Mouse (Mus musculus): ENCODE results near the gene 6820408C15Rik. TPM values are rescaled to one million over a fixed set of nuclear protein-coding genes. Genes with fewer than 3 reads are reported as not detected.
"Not testable (repeated sequence)": the region's sequence is repeated elsewhere in the genome, so short reads cannot be mapped to it uniquely, and the experiment has no call there.

The 6820408C15Rik gene
- polyA plus RNA-seq, 1 experiment from 2014 or later, result 0.85 TPM

DNA sequence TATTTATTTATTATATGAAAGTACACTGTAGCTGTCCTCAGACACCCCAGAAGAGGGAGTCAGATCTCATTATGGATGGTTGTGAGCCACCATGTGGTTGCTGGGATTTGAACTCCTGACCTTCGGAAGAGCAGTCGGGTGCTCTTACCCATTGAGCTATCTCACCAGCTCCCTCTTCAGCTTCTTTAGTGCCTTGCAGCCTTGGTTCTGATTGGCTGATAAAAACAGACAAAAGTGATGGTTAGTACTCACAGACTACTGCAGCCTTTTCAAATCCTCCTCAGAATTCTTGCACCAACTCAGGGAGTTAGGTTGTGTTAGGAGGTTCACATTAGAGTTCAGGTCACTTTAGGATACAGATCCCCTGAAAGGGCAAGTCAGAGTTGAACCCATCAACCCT, 13.1 kb downstream of the 6820408C15Rik start:
- not testable (repeated sequence) for H3K27me3 ChIP-seq (ENCODE audit: insufficient read depth, low read length); ATAC-seq (ENCODE audit: low FRiP score, low TSS enrichment); H3K9me3 ChIP-seq (ENCODE audit: low read length); H3K4me2 ChIP-seq (replicated peaks; ENCODE audit: low read depth, low read length); H3K36me3 ChIP-seq (ENCODE audit: insufficient read depth, low read length); H3K4me3 ChIP-seq (ENCODE audit: low read length); H3K27ac ChIP-seq (ENCODE audit: low read length); H3K9ac ChIP-seq (replicated peaks; ENCODE audit: low read length)
- 93% methylated on average over 2 of the region's 2 CpGs for WGBS
- H3K4me1 ChIP-seq (ENCODE audit: insufficient read depth, low read length), result peaks cover 11% of the 10 kb centered on the region

DNA sequence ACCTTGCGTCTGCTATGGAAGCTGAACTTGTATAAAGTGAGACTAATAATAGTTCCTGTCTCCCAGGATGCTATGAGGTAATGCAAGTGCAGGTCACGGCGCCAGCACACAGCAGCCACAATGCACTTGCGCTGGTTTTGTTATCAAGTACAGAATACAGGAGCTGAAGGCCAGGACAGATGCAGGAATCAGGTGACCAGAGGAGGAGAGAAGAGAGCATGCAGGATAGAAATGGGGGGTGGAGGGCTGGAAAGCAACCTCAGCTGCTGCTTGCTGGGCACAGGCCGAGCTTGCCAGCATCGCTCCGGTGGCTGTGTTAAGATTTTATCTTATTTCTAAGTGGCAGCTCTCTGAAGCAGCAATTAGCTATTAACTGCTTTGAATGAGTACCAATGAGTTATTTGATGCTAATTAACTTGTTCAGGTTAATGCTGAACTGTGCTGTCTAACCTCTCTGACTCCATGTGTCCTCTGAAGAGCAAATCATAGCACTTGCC, 21.1 kb downstream of the 6820408C15Rik start:
- Histone ChIP-seq H3K4me3 (ENCODE audit: low read length) (no peak overlapping the region), H3K4me2 (replicated peaks; ENCODE audit: low read depth, low read length) (no peak overlapping the region), H3K27me3 (ENCODE audit: insufficient read depth, low read length) (0 out of 2 replicates have a peak, but pooled peaks cover 4% of the 10 kb centered on the region), H3K9me3 (ENCODE audit: low read length) (no peaks in the 10 kb centered on the region), H3K9ac (replicated peaks; ENCODE audit: low read length) (no peak overlapping the region), H3K36me3 (ENCODE audit: insufficient read depth, low read length) (no peaks in the 10 kb centered on the region), H3K4me1 (ENCODE audit: insufficient read depth, low read length) (peaks cover 17% of the 10 kb centered on the region), H3K27ac (ENCODE audit: low read length) (0 out of 2 replicates have a peak overlapping the region, but pooled peaks have one; percentile 13)
- peak; percentile 55 for ATAC-seq (ENCODE audit: low FRiP score, low TSS enrichment)
- 61% methylated on average over 7 of the region's 7 CpGs for WGBS

DNA sequence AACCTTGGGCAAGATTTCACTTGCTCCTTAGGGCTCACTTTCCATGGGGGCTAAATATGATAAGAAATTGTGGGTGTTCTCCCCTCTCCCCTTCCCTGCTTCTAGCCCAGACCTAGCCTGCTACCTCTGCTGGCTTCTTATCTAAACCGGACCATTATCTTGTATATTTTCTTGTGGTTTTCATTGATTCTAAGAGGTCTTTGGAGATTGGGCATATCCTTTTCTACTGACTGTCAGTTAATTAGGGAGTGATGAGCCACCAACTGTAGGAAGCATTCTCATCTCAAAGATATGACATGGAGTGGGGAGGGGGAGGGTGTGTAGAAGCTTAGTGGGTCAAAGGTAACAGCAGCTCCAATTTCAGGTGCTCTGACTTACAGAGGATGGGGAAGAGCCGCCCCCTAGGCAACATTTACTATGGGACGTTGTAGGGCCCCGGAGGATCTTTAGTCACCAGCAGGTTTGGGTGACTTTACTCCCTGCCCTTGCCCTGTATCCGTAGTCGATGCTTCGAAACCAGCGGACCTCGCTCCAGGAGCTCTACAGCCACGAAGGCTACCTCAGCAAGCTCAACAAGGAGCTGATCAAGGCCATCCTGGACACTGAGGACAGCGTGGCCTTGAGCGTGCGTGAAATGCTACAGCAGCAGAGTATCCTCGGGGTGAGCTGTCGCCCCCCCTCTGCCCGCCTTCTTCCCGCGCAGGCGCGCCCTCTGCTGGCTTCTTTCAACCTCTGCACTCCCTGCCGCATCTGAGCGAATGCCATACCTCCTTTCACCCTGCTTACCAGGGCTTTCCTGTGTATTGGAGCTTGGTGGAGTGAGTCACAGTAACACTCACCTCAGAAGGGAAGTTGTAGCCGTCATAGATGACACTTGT, 21.8 kb downstream of the 6820408C15Rik start:
- Histone ChIP-seq H3K9ac (replicated peaks; ENCODE audit: low read length) (peak overlapping the region; percentile 60), H3K36me3 (ENCODE audit: insufficient read depth, low read length) (no peaks in the 10 kb centered on the region), H3K27me3 (ENCODE audit: insufficient read depth, low read length) (0 out of 2 replicates have a peak, but pooled peaks cover 4% of the 10 kb centered on the region), H3K9me3 (ENCODE audit: low read length) (no peaks in the 10 kb centered on the region), H3K4me1 (ENCODE audit: insufficient read depth, low read length) (peaks cover 19% of the 10 kb centered on the region), H3K4me2 (replicated peaks; ENCODE audit: low read depth, low read length) (peak overlapping the region; percentile 60), H3K4me3 (ENCODE audit: low read length) (peak overlapping the region; percentile 31), H3K27ac (ENCODE audit: low read length) (no peak overlapping the region)
- 2% methylated on average over 23 of the region's 23 CpGs for WGBS
- peak; percentile 71 for ATAC-seq (ENCODE audit: low FRiP score, low TSS enrichment)

DNA sequence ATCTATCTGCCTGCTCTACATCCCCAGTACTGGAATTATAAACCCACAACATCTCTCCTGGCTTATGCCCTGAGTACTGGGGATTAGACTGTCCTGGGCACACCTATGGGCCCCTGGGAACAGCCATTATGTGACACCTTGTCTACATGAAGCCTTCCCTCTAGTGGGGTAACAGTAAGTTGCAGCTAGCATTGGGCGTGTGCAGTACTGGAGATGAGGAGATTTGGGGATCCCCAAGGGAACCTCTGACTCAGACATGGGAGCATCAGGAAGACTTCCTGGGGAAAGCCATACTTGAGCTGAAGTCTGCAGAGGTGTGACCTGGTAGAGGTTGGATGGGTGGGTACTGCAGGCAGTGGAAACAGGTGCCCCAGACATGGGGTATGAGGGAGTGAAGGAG, 23.6 kb downstream of the 6820408C15Rik start:
- no peaks in the 10 kb centered on the region for H3K36me3 ChIP-seq (ENCODE audit: insufficient read depth, low read length)
- H3K27me3 ChIP-seq (ENCODE audit: insufficient read depth, low read length), result 0 out of 2 replicates have a peak, but pooled peaks cover 4% of the 10 kb centered on the region
- H3K27ac ChIP-seq (ENCODE audit: low read length), result no peak overlapping the region
- no peak overlapping the region for H3K4me3 ChIP-seq (ENCODE audit: low read length)
- no peak overlapping the region for H3K4me2 ChIP-seq (replicated peaks; ENCODE audit: low read depth, low read length)
- H3K9me3 ChIP-seq (ENCODE audit: low read length), result no peaks in the 10 kb centered on the region
- ATAC-seq (ENCODE audit: low FRiP score, low TSS enrichment), result no peak
- H3K9ac ChIP-seq (replicated peaks; ENCODE audit: low read length), result no peak overlapping the region
- WGBS, result 82% methylated on average over 1 of the region's 1 CpGs
- H3K4me1 ChIP-seq (ENCODE audit: insufficient read depth, low read length), result peaks cover 29% of the 10 kb centered on the region

DNA sequence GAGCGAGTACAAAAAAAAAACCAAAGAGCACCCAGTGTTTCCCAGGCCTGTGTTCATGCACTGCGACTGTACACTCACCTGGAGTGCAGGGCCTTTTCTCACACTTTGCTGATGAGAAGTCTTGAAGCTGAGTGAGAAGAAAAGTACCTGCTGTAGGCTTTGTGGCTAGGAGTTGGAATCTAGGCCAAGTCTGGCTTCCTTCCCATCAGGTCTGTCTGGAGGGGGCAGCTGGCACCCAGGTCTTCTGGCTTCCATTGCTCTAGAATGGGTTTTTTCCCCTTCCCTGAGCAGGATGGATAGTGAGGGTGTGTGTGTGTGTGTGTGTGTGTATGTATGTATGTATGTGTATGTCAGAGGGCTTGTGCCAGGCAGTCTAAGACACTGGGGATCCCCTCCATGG, 24.4 kb downstream of the 6820408C15Rik start:
- Histone ChIP-seq H3K4me1 (ENCODE audit: insufficient read depth, low read length) (peaks cover 29% of the 10 kb centered on the region), H3K27me3 (ENCODE audit: insufficient read depth, low read length) (0 out of 2 replicates have a peak, but pooled peaks cover 4% of the 10 kb centered on the region), H3K9me3 (ENCODE audit: low read length) (no peaks in the 10 kb centered on the region), H3K36me3 (ENCODE audit: insufficient read depth, low read length) (no peaks in the 10 kb centered on the region), H3K4me3 (ENCODE audit: low read length) (no peak overlapping the region), H3K4me2 (replicated peaks; ENCODE audit: low read depth, low read length) (no peak overlapping the region), H3K9ac (replicated peaks; ENCODE audit: low read length) (no peak overlapping the region), H3K27ac (ENCODE audit: low read length) (no peak overlapping the region)
- no peak for ATAC-seq (ENCODE audit: low FRiP score, low TSS enrichment)
- 73% methylated on average over 2 of the region's 2 CpGs for WGBS

DNA sequence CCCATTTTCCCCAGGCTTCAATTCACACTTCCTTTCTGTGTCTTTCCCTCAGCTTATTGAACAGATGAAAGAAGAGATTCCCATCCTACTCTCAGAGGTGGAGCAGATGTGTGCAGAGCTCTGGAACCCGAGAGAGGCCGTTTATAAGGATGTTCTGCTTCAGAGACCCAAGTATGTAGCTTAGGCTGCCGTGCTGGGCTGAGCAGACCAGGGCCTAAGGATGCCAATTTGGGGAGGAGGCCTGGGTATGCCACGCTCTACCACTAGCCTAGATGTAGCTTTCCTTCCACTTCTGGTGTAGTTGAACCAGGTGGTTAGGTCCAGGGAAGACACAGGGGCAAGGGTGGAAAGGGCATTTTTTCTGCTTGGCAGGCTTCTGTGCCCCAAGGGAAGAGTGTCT, 26.9 kb downstream of the 6820408C15Rik start:
- Histone ChIP-seq H3K27me3 (ENCODE audit: insufficient read depth, low read length) (no peaks in the 10 kb centered on the region), H3K9me3 (ENCODE audit: low read length) (no peaks in the 10 kb centered on the region), H3K4me1 (ENCODE audit: insufficient read depth, low read length) (peaks cover 16% of the 10 kb centered on the region), H3K9ac (replicated peaks; ENCODE audit: low read length) (no peak overlapping the region), H3K4me2 (replicated peaks; ENCODE audit: low read depth, low read length) (no peak overlapping the region), H3K36me3 (ENCODE audit: insufficient read depth, low read length) (no peaks in the 10 kb centered on the region), H3K27ac (ENCODE audit: low read length) (peak overlapping the region; percentile 54), H3K4me3 (ENCODE audit: low read length) (no peak overlapping the region)
- WGBS, result 40% methylated on average over 4 of the region's 4 CpGs
- ATAC-seq (ENCODE audit: low FRiP score, low TSS enrichment), result peak; percentile 57; the same call in 1 of the 2 replicates

DNA sequence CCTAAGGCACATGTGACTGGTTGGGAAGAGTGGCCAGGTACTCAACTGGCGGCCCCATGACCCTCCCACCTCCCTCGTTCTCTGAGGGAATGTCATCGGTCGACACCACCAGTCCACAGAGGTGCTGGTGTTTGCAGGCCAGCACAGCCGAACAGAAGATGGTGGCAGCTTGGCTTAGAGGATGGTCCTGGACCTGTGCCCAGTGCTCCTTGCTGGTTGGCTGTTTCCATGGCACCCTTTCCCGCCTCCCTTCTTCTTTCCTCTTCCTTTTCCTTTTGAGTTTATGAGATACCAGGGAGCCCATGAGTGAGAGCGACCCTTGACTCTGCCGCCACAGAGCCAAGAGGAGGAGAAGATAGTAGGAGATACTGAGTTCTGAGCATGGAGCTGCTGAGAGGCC, 27.9 kb downstream of the 6820408C15Rik start:
- Histone ChIP-seq H3K27me3 (ENCODE audit: insufficient read depth, low read length) (no peaks in the 10 kb centered on the region), H3K9ac (replicated peaks; ENCODE audit: low read length) (no peak overlapping the region), H3K36me3 (ENCODE audit: insufficient read depth, low read length) (no peaks in the 10 kb centered on the region), H3K27ac (ENCODE audit: low read length) (no peak overlapping the region), H3K4me2 (replicated peaks; ENCODE audit: low read depth, low read length) (no peak overlapping the region), H3K9me3 (ENCODE audit: low read length) (no peaks in the 10 kb centered on the region), H3K4me3 (ENCODE audit: low read length) (no peak overlapping the region), H3K4me1 (ENCODE audit: insufficient read depth, low read length) (peaks cover 12% of the 10 kb centered on the region)
- 88% methylated on average over 8 of the region's 8 CpGs for WGBS
- no peak for ATAC-seq (ENCODE audit: low FRiP score, low TSS enrichment)

DNA sequence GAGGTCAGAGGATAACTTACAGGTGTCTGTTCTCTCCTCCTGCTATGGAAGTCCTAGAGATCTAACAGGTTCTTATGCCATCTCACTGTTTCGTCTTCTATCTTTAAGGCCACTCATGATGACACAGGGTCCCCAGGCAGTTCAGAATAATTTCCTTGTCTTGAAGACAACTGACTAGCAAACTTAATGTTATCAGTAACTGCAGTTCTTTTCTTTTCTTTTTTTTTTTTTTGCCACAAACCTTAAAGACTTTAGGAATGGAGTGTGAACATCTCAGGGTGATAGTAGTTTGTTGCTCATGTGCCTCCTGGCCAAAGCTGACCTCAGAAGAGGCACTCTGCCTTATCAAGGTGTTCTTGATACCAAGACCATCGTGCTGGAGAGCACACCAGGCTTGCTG, 31.3 kb downstream of the 6820408C15Rik start:
- H3K27me3 ChIP-seq (ENCODE audit: insufficient read depth, low read length), result no peaks in the 10 kb centered on the region
- 77% methylated on average over 2 of the region's 2 CpGs for WGBS
- no peak for ATAC-seq (ENCODE audit: low FRiP score, low TSS enrichment)

DNA sequence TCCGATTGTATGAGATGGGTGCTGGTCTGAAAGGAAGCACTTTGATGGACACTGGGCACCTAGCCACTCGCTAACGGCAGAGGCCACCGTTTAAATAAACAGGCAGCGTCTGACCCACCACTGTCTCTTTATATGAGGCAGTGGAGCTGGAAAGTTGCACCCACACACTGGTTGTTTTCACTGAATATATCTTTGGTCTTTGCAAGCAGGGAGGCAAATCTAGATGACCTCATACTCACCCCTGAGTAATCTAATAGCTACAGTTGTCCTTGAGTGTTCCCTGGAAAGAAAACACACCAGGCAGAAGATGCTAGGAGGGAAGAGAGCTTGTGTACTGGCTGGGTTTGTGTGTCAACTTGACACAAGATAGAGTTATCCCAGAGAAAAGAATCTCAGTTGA, 32.1 kb downstream of the 6820408C15Rik start:
- 14% methylated on average over 5 of the region's 5 CpGs for WGBS
- H3K36me3 ChIP-seq (ENCODE audit: insufficient read depth, low read length), result no peaks in the 10 kb centered on the region
- H3K4me3 ChIP-seq (ENCODE audit: low read length), result no peak overlapping the region
- H3K4me2 ChIP-seq (replicated peaks; ENCODE audit: low read depth, low read length), result no peak overlapping the region
- no peaks in the 10 kb centered on the region for H3K27me3 ChIP-seq (ENCODE audit: insufficient read depth, low read length)
- no peak overlapping the region for H3K9ac ChIP-seq (replicated peaks; ENCODE audit: low read length)
- ATAC-seq (ENCODE audit: low FRiP score, low TSS enrichment), result no peak
- H3K9me3 ChIP-seq (ENCODE audit: low read length), result no peaks in the 10 kb centered on the region
- peaks cover 10% of the 10 kb centered on the region; the same call in 1 of the 2 replicates for H3K4me1 ChIP-seq (ENCODE audit: insufficient read depth, low read length)
- no peak overlapping the region for H3K27ac ChIP-seq (ENCODE audit: low read length)

More for the DNA sequence above, 31.3 kb downstream of the 6820408C15Rik start:
- H3K27ac ChIP-seq (ENCODE audit: low read length), result no peak overlapping the region
- H3K9me3 ChIP-seq (ENCODE audit: low read length), result no peaks in the 10 kb centered on the region
- H3K4me1 ChIP-seq (ENCODE audit: insufficient read depth, low read length), result peaks cover 15% of the 10 kb centered on the region
- no peak overlapping the region for H3K9ac ChIP-seq (replicated peaks; ENCODE audit: low read length)
- no peak overlapping the region for H3K4me3 ChIP-seq (ENCODE audit: low read length)
- H3K36me3 ChIP-seq (ENCODE audit: insufficient read depth, low read length), result no peaks in the 10 kb centered on the region
- no peak overlapping the region for H3K4me2 ChIP-seq (replicated peaks; ENCODE audit: low read depth, low read length)

DNA sequence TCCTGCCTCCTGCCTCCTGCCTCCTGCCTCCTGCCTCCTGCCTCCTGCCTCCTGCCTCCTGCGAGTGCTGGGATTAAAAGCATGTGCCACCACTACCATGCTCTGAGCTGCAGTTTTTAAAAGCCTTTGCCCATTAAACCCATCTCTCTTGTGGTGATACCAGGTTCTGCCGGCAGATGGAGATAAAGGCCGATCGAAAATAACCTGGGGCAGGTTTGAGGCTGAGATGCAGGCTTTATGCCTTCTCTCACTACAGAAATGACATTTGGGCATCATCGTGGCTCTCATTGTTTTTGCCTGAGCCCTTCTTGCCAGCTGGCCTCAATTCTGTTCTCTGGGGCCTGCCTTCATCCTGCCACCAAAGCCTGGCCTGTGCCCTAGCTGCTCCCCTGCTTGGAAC, 34.9 kb downstream of the 6820408C15Rik start:
- Histone ChIP-seq H3K27ac (ENCODE audit: low read length) (no peak overlapping the region), H3K9me3 (ENCODE audit: low read length) (no peaks in the 10 kb centered on the region), H3K4me1 (ENCODE audit: insufficient read depth, low read length) (0 out of 2 replicates have a peak, but pooled peaks cover 3% of the 10 kb centered on the region), H3K4me3 (ENCODE audit: low read length) (no peak overlapping the region), H3K36me3 (ENCODE audit: insufficient read depth, low read length) (no peaks in the 10 kb centered on the region), H3K27me3 (ENCODE audit: insufficient read depth, low read length) (no peaks in the 10 kb centered on the region), H3K4me2 (replicated peaks; ENCODE audit: low read depth, low read length) (no peak overlapping the region), H3K9ac (replicated peaks; ENCODE audit: low read length) (no peak overlapping the region)
- WGBS, result 5% methylated on average over 5 of the region's 5 CpGs
- ATAC-seq (ENCODE audit: low FRiP score, low TSS enrichment), result no peak

All from kidney, embryonic 16.5 days (tissue).